Mouse (Mus musculus): Measurements from ENCODE around the gene Mtrex.
A peak's percentile ranks its signal among the peaks of the same experiment; 100 is the strongest.

Gene Mtrex

DNA sequence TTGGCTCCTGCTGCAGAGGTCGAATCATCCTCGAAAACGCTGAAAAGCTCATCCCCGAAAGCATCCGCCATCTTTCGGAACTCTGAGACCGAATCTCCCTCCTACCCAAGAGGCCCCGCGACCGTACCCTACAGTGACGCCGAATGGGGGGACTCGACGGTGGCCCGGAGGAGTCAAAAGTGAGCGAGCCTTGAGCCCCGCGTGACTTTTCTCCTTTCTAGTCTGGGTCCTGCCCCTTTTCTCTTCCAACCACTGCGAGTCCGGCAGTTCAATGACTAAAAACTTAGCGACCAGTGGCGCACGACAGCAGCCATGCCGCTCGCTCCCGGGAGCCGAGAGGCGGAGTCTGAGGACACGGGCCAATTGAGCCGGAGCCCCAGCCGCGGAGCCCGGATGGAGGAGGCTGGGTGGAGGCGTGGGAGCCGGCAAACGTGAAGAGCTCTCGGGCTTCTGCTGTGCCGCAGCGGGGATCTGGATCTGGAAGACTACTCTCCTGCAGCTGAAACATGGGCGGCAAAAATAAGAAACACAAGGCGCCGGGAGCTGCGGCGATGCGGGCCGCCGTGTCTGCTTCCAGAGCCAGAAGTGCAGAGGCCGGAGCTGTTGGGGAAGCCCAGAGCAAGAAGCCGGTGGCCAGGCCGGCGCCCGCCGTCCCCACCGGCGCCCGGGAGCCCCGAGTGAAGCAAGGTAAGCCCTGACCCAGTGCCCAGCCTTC lies at the start of gene Mtrex, which contains the start of gene Dhx29:
Gene Mtrex, minus strand, starts transcription at position 112 of the 715 bp plus-strand sequence.
Gene Dhx29, plus strand, starts transcription at position 168 of the 715 bp plus-strand sequence.
- DNase-seq (ENCODE audit: low read depth, low spot score) = peak; percentile 97

DNA sequence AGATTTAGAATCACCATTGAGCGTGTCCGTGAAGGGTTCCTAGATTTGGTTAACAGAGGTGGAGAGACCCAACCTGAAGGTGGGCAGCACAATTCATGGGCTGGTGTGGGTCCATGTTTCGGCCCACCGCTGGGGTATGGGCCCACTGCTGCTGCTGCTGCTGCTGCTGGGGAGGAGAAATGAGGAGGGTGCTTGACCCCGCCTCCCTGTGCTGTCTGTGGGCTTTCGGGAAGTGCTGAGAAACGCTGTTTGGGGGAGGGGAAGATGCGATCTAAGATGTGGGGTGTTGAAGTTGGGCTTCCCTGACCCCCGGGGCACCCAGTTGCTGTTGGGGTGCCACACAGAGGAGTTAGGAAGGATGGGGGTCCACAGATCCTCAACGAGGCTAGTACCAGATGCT lies 49.5 kb upstream of the Mtrex start:
- DNase-seq (ENCODE audit: low read depth, low spot score) = no peak

DNA sequence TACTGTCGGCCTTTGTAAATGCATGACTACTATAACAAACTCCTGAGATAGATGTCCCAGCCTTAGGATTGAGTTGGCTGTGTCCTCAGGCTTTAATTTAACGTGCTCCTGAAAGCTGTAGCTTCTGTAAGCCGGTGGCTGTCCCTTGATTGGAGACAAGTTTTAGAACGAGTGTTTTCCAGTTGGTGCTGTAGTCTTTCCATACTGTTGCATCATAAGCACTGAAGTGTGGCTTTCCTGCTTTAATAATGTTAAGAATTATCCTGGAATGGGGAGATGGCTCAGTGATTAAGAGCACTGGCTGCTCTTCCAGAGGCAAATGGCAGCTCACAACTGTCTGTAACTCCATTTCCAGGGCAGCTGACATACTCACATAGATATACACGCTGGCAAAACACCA lies 40.1 kb upstream of the Mtrex start:
- DNase-seq (ENCODE audit: low read depth, low spot score) = no peak

DNA sequence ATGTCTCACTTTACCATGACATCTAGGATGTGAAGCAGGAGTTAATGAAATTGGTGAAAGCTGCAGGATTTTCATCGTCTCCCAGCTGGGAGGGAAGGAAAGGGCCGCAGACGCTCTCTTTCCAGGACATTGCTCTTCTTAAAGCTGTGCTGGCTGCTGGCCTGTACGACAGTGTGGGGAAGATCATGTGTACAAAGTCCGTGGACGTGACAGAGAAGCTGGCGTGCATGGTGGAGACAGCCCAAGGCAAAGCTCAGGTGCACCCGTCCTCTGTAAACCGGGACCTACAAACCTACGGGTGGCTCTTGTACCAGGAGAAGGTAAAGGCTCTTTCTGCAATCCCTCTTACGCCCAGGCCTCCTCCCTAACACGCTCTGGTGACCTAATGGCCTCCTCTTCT lies 37.2 kb upstream of the Mtrex start:
- no peak for DNase-seq (ENCODE audit: low read depth, low spot score)

DNA sequence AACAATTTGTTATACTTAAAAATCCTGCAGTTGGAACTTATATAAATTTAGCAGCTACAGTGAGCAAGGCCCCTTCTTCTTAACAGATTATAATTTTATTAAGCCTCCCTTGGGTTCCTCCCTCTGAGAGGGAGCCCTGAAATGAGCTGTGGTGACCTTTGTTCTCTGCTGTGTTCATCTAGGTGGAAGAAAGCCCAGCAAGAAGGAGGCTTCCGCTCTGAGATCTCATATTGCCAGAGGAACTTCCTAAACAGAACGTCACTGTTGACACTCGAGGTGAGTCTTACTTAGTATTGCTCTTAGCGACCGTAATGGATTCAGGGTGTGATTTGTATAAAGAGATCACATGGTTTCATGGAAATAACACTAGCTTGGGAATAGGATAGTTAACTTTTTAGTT lies 35.9 kb upstream of the Mtrex start:
- DNase-seq (ENCODE audit: low read depth, low spot score) = no peak

DNA sequence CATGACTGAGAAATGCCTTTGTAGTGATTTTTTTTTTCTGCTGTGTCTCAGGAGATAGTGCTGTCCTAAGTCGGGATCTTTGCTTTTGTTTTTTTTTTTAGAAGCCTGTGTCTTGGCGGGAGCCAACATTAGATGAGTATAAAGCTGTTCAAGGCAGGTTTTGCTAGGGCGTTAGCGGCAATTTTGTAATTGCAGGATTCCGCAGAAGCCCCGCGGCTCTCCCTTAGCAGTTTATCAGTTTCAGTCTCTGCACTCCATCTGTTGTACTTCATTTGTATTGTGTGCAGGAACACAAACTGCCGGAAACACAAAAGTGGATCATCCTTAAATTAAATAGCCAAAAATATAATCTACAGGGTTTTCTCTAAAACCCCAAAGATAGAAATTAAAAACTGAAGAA lies 26.9 kb upstream of the Mtrex start:
- DNase-seq (ENCODE audit: low read depth, low spot score) = no peak

DNA sequence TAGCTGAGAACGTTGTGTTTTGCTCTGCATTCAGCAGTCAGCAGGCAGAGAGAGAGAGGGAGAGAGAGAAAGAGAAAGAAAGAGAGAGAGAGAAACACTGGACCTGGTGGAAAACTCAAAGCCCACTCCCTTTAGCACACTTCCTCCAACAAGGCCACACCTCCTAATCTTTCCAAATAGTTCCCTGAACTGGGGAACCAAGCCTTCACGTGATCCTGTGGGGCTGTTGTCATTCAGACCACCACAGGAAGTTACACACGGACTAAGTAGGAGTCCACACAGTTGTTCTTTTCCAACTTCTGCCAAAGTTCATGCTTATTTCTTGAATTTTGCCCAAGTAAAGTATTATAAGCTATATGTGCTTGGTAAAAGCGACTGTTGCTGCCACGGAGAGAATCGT lies 18.7 kb upstream of the Mtrex start:
- no peak for DNase-seq (ENCODE audit: low read depth, low spot score)

DNA sequence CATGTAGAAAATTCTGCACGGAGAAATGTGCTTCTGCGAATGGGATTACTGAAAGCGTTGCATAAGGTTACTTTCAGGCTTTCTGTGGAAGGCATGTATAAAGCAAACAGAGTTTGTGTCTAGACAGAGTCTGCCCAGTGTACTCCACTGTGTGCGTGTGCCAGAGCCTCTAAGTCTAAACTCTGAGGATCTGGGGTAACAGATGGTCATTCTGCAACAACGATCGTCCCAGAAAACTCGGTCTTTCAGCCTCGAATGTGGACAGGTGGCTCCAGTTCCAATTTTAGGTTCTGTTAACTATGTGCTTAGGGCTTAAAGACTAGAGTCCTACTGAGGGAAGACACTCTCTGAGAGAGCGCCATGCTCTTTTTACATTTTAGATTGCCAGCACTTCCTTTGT lies 18.1 kb upstream of the Mtrex start:
- no peak for DNase-seq (ENCODE audit: low read depth, low spot score)

DNA sequence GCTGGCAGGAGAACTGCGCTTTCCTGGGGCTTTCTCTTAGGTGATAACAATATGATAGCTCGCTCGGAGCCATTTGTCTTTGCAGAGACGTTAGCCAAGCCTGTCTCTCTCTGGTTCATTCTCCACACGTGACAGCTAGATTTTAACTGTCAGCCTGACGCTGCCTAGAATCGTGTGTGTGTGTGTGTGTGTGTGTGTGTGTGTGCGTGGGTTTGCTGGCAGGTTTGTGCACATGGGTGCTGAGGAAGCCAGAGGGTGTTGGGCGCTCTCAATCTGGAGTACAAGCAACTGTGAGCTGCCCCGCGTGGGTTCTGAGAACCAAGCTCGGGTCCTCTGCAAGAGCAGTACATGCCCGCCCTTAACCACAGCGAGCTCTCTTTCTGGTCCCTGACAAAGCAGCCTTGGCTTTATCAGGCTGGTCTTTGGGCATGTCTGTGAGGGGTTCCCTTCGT lies 14.7 kb upstream of the Mtrex start:
- no peak for DNase-seq (ENCODE audit: low read depth, low spot score)

DNA sequence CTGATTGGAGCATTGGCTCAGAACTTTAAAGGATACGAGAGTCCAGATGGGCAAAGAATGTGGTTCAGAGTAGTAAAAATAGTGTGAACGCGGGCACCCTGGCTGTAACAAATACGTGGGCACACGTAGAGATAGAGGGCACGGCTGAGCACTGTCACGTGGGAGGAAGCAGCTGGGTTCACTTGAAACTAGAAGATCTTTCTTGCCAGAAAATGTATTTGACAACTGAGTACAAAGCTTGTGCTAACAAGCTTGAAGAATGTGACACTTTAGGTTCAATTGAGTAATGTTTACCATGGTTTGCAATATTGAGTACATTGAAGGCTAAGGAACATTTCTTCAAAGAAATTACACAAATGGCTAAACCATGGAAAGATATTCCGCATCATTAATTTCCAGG lies 10.9 kb upstream of the Mtrex start:
- no peak for DNase-seq (ENCODE audit: low read depth, low spot score)

DNA sequence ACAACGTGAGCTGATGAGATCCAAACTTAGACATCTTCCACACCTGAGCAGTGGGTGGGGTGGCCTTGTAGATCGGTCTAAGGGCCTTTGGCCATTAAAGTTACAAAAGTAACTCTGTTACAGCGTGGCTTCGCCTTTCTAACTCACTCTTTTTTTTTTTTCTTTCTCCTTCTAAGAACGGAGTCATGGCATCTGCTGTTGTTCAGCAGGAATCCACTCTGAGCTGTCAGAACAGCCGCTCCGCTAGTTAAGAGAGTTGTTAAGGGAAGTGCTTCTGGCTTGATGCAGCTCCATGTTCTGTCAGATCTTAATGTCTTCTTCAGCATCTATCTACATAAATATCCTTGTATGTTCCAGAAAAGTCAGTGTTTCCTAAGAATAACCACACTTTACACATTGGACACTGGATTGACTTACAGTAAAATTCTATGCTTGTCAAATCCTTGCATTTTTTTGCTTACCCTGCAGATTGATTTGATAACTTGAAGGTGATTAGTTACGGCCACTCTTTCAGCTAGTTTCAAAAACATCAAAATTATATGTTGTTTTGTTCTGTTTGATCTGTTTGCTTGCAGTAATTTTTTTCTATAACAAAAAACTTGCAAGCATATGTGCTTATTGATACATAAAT lies 955 bp upstream of the Mtrex start:
- no peak for DNase-seq (ENCODE audit: low read depth, low spot score)

DNA sequence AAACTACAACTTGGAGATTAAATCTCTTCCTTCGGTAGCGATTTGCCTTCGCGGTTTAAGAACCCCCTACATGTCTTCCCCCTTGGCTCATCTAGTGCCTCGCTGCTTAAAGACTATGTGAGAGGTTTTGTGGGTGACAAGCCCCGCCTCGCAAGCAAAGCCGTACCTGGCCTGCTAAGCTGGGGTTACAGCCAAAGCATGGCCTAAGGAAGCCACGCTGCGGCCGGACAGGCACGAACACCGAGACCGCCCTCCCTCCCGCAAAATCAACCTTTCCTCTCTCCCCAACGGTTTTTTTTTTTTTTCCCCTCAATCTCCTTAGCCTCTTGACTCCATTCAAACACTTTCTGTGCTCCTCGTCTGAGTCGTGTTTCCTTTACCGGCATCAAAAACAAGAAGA lies 402 bp downstream of the Mtrex start:
- DNase-seq (ENCODE audit: low read depth, low spot score) = peak; percentile 70

DNA sequence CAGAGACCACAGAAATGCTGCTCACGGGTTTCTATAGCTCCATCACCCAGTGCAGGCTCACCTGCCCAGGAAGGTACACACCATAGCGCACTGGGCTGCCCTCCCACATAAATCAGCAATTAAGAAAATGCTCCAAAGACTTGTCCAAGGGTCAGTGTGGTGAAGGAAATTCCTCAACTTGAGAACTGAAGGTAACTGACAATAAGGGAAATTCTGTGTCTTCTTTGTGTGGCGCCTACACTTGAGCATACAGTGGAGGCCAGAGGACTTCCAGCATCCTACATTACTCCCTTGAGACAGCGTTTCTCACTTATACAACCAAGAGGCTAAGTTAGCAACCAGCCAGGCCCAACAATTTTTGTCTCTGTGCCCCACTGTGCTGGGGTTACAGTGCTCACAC lies 1.2 kb downstream of the Mtrex start:
- no peak for DNase-seq (ENCODE audit: low read depth, low spot score)

DNA sequence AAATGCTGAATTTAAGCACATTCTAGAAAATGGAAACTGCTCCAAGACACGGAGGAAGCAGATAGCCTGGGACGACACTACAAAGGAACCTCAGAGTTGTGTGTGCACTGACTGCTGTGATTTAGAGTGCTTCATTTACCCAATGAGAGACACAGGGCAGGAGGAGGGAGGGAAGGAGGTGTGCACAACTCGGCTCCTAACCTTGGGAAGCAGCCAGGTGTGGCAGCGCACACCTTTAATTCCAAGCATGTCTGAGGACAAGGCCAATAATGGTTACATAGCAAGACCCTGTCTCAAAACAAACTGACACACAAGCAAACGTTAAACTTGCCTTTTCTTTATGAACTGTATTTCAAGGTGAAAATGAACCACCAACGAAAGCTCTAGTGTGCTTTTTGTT lies 1.9 kb downstream of the Mtrex start:
- DNase-seq (ENCODE audit: low read depth, low spot score) = no peak

DNA sequence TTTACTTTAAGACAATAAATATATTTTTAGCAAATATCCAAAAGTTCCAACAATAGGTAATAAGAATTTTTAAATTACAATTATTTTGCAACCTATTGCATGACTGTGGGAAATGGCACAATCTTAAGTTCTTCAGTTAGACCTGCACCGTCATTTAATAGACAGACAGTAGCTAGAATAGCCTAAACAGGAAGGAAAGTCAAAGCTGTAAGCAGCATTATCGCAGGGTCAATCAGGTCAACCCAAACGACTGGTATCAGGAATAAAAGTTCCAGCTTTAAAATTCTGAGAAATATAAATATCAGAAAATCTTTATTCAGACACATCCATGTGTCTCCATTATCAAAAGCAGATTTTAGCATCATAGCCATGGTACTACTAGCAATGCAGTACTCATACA lies 6.3 kb downstream of the Mtrex start:
- no peak for DNase-seq (ENCODE audit: low read depth, low spot score)

DNA sequence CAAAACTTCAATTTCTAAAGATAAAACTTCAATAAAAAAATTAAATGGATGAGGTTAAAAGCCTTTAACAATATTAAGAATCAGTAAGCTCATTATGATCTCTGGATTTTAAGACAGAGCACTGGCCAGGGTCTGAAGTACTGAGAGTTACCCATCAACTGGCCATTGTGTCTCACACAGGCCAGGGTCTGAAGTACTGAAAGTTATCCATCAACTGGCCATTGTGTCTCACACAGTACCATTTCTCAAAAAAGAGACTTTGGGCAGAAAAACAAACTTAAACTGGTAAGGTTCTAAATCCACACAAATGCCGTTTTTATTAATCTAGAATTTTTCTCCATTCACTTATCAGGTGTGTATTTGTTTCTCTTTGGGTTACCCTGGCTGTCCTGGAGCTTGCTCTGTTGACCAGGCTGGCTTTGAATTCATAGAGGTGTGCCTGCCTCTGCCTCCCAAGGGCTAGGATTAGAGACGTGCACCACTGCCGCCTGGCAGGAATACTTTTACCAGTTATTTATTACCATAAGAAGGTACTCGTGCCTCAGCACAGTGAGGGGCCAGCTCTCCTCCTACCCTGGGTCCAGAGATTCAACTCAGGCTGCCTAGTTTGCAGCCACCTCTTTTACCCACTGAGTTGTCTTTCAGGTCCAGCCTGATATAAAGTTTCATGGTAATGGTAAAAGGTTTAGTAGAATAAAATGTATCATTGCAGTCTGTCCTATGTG lies 7.9 kb downstream of the Mtrex start:
- DNase-seq (ENCODE audit: low read depth, low spot score) = no peak

DNA sequence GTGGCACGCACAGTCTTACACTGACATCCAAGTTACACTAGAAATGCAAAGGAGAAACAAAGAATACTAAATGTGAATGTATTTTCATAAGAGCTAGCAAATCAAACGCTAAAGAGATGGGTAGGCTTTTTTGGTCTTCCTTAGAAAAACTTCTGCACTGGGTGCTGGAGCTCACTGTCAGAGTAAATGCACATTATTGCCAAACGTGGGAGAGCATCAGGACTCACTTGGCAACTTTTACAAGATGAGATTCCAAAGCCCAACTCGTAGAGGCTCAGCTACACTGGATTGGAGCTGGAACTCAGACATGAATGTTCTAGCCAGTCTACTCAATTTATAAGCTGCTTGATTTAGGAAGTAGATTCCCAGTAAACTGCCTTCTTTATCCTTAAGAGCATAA lies 16.8 kb downstream of the Mtrex start:
- DNase-seq (ENCODE audit: low read depth, low spot score) = no peak

DNA sequence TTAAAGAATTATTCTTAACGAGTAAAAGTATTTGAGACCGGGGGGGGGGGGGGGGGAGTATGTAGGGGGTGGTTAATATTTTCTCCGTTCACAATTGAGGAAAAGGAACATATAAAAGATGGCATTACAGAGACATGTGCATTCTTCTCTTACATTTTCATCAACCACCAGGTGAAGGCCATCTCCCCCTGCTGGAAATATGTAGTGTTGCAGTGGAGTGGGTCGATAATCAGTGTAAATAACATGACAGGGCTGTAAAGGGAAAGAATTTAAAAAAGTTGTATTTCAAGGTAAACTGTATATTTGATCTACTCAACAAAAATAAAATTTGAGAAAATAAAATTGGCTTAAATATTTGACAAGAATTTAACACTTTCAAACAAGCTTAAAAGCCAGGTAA lies 17.5 kb downstream of the Mtrex start:
- peak; percentile 72 for DNase-seq (ENCODE audit: low read depth, low spot score)

DNA sequence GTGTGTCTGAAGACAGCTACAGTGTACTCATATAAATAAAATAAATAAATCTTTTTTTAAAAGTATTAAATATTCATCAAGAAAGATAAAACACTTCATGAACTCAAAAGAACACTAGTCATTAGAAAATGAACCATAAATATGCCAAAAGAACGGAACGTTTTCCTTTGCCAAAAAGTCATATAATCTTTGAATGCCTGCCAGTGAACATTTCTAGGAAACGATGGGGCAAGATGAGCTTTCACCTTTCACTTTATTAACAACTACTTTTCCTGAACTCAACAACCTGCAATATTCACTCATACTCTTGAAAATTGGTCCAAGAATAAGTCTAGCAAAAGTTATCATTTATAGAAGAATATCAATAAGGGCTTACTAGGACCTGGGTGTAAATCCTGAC lies 25.0 kb downstream of the Mtrex start:
- DNase-seq (ENCODE audit: low read depth, low spot score) = no peak

DNA sequence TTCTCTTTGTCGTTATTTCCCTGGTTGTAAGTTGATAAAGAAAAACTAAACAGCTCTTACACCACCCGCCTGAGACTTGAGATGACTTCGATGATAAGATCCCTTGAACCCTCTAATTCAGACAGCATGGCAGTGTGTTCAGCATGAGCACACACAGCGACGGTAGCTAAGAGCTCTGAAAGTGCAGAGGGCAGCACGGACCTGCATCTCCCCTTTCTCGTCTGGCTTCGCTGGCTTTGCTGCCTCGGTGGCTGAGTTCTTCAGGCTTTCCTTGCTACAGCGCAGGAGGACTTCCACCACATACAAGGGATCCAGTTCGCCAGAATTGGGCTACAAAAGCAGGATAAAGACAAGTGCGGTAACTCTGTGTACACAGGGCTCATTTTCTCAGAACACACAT lies 40.0 kb downstream of the Mtrex start:
- no peak for DNase-seq (ENCODE audit: low read depth, low spot score)

DNA sequence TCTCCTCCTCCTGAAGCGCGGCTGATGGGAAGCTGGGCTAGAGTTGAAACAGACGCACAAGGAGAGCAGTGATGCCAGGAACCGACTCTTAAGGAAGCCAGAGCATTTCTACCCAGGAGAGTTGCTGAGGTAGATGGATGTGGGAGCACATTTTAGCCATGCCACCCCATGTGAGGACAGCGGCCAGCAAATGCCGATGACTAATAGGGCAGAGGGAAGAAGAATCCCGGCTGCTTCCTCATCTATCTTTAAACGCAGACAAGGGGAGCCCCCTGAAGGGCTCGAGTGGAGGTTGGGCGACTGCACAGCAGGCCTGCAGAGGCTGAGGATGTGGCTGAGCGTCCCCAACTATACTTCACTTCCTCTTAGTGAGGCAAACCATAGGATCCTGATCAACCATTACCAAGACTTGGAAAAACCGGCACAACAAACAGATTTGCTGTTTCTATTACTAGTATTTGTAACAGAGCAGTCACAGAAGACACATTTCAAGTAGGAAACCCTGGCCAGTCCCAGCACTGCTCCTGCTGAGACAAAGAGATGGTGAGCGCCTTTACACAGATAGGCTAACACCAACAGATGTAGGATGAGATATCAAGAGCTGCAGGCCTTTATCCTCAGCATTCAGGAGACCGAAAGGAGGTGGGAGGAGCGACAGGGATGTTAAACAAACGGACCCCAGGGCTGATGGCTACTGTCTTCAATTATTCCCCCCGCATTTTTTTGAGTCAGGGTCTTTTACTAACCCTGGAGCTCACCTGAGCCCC lies 55.5 kb downstream of the Mtrex start:
- DNase-seq (ENCODE audit: low read depth, low spot score) = no peak

DNA sequence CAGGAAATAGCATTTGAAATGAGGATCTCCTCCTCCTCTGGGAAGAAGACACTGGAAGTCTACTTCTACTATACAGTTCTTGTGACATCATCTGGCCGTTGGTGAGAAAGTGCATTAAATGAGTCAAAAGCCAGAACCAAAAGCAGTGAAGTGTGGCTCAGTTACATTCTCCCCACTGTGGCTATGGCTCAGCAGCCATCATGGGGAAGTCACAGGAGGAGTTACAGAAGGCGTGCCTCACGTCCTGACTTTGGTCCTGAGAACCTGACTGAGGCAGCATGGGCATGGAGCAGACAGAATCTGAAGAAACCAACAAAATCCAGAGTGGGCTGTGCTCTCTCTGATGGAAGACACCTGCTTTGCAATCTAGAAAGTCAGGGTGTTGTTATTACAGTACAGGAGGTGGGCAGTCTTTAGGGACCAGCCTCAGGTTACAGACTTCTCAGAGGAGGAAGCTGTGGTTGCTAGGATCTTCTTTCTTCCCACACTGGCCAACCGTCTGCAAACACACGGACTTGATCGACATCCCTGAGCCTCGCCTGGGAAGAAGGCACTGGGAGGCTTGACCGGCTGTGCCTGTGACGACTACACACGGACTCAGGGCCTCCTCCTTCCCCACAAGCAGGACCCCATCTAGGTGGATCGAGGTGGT lies 57.0 kb downstream of the Mtrex start:
- DNase-seq (ENCODE audit: low read depth, low spot score) = no peak
